Mouse (Mus musculus) kidney, adult 9 months (tissue): ENCODE measurements around the gene E330009J07Rik.
A peak's percentile ranks its signal among the peaks of the same experiment; 100 is the strongest.

Source experiments
- DNase-seq: peaks from one replicate; pipeline ENCODE4 v3.0.0; 2022

Gene E330009J07Rik

DNA sequence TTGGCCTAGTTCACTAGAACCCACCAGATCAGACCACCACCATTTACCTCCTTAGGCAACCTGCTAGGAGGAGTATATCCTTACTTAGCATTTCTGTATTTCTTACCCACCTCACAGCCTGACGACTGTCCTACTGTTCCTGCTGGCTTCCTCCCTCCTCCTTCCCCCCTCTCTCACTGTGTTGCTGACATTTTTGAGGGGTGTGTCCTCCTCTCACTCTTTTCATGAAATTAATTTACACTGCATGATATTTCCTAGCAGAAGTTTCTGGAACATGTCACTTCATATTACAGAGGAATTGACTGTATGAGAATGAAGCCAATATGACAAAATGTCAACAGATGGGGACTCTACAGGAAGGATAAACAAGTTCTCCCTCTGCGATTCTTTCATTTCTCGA, 7.2 kb downstream of the E330009J07Rik start:
- no peak for DNase-seq

DNA sequence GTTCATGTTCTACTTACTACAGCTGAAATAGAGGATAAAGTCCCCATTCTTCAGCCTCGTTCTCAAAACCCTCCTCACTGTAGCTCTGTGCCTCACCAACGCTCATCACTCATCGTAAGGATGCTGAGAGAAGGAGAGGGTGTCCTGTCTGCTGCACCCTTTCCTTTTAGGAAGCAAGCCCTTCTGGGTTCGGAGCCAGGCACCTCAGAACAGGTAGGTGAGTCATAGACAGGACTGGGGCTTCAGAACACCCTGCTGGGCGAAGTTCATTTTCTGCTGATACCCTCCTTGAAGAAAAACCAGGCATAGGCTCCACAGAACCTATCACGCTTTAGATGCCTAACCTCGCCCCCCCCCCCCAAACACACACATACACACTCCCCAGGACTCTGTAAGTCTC, 8.5 kb downstream of the E330009J07Rik start:
- DNase-seq = no peak

DNA sequence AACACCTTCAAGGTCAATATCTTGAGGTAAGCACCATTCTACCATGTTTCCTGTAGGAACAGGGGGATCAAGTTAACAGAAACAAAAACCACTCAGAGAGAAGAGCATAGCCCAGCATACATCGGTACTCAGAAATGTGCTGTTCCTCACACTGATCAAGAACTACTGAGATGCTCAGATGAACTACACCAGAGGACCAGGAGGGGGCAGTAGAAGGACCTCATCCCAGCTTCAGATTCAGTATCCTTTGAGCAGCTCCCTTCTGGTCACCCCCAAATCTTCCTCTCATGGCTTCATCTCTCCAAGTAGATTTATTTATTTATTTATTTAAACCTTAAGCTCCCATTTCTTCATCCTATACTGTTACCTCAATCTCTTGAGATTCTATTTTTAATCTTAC, 12.2 kb downstream of the E330009J07Rik start:
- DNase-seq = peak; percentile 65

DNA sequence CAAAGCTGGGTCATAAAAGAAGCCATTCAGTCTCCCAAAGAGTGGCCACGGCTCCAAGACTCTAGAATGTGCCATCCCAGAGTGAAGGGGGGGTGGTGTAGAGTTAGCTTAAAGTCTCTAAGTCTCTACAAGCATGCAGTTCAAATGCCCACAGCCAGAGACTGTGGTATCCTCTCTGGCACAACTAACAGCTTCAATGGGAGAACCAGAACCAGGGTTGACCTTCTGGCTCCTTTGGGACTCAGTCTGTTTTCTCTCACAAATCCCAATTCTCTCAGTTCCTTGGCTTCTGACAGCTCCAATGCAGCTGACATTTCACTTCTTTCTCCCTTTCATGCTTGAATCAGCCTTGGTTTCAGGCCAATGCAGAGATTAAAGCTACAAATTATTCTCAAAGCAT, 12.9 kb downstream of the E330009J07Rik start:
- no peak for DNase-seq

DNA sequence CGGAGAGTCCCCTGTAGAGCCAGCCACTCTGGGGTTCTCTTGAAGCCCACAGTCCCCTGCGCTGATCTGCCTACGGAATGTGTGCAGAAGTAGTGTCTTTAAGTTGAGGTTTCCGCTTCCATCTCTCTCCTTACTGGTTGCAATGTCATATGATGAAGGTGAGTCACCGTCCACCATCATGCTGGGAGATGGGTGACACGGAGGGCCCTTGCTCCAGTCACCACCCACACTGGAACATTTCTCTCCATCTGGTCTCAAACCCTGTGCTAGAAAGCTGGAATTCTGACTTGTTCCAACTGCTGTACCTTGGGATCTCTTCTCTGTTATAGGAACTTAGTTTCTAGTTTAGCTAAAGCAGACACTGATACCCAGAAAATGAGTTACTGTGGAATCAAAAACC, 14.8 kb downstream of the E330009J07Rik start:
- no peak for DNase-seq

DNA sequence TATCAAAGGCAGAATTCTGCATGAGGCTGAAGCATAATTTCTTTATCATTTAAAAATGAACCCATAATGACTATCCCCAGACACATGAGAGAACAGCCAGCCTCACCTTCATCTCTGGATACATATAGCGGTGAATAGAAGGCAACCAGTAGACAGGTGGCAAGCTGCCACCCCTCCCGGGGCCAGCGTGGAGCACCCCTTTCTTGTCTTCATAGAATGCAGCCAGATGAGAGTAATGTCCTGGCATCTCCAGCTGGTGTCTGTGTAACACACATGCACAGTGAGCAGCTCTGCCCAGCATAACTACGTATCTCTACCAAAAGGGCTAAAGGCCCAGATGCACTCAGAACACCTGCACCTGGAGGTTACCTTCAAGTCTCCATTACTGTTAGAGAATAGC, 17.5 kb downstream of the E330009J07Rik start:
- DNase-seq = no peak

DNA sequence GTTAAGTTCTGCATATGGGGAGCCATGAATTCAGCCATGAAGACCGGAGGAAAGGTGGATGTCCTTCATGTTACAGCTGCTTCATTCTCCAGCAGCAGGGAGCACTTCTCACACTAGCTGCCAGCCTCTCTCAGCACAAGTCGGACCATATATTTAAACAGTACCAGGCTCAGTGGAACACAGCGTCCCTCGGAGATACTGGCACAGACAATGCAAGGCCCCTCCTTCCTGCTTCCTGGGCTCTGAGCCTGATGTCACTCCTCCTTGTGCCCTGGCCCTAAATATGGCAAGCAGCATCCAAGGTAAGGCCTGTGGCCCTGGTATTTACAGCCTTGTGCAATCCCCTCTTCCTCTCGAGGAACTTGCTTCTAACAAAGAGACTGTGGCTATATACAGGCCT, 20.1 kb downstream of the E330009J07Rik start:
- DNase-seq = no peak

DNA sequence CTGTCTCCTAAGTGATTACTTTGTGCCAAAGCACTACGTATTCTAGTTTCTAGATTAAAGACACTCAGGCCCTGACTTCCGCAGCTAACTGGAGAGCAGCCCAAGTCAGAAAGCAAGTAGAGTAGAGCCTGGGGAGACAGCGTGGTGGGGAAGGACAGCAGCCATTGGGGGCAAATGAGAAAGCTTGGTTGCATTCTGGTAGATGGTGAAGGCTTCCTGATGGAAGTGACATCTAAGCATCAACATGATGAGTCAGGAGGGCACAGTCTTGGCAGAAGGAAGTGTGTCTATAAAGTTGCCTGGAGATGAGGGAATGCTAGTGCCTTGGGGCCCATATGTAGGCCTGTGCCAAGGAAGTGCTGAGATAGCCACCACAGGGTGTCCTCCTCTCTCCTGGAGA, 22.4 kb downstream of the E330009J07Rik start:
- no peak for DNase-seq

DNA sequence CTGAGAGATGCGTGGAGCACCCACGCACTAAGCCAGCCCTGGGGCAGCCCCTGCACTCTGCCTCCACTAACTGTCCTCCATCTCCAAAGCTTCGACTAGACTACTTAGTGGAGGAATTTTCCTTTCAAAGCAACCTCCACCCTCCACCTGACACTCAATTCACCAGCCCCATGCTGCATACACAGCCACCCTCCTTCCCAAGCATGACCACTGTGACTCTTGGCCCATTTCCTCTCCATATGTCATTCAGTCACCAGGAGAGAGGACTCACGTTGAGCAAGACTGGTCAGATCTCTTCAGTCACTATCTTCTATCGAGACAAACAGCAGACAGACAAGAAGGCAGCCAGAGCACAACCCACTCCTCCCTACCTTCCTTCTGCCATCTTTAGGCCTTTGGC, 22.9 kb downstream of the E330009J07Rik start:
- DNase-seq = no peak

DNA sequence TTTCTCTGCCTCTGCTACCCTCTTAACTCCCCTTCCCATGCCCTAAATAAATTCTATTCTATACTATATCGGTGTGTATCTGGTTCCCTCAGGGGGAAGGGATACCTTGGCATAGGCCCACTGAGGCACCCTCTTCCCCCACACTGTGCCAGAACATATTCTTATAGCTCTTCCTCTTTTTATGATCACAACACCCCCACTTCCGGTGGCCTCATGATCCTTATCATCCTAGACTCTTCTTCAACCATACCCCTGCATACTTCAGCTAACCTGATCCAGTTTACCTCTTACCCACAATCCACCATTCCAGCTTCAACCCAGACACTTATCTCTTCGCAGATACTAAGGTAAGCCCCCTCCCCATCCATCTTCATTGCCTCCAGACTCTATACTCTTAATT, 24.9 kb downstream of the E330009J07Rik start:
- no peak for DNase-seq

DNA sequence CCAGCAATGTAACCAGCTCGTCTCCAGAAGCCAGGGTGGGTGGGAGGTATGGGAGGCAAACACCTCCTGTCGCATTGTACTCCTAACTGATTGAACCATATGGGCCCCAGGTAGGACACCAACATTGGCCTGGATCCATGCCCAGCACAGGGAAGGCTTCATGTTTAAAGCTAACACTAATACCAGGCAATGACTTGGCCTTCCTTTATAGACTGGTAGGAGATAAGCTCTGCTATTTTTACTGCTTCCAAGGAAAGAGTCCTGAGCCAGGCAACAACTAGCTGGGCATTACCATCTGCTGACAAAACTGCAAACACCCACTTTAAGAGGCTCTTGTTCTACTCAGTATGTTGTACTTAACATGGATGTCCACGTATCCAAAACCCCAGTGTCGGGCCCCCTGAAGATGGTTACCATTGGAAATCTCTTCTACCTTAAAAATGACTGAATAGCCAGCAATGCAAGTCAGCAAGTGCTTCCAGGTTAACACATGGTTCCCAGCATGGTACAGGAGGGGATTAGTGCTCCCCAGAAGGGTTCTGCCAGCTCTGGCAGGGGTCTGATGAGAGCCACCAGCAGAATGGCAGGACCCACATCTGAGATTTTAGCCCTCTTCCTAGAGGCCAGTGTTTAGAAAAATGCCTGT, 32.2 kb downstream of the E330009J07Rik start:
- no peak for DNase-seq

DNA sequence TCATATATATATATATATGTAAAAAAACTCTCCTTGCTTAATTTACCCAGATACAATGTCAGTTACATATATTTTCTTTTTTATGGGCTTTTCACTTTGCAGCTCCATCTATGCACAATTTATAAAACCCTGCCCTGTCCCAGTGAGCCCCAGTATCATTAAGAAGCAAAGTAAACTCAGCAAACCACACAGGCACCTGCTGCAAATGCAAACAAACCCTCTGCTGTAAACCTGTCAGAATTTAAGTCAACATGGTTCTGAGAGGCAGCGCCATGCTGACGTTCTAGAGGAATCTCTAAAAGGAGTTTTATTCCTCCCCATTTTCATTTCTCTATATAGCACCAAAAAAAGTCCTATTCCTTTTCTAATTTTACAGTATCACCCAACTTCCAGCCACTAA, 33.9 kb downstream of the E330009J07Rik start:
- DNase-seq = no peak

DNA sequence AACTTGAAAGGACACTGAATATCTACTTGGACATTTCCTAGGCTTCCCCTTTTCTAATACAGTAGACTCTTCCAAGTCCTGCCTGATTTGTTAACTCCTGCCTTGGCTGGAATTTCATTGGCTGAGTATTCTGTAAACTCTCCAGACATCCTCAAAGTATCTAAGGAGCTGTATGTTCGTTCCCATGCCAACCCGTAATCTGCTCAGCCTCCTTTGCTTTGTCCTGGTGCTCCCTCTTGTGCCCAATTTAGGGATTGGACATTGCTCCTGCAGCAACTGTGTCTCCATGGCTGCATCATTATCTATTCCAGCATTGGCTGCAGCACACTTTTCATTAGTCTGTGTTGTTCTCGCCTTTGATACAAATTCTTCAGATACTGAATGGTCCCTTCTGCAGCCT, 42.7 kb downstream of the E330009J07Rik start:
- peak; percentile 45 for DNase-seq

DNA sequence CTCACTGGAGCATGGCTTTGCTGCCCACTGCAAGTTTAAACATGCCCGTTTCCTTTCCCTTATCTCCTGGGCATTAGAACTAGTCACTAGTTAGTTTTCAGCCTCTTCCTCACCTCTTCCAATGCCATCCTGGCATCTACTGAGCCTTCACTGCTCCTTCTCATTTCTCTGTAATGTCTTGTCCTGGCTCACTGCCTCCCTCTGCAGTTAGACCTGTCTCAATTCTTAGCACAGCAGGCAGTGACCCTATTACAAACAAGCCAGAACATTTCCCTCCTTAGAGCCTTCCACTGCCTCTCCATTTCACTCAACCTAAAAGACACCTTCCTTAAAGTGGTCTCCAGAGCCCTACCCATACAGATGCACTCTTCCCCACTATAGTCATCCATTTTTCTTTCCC, 45.0 kb downstream of the E330009J07Rik start:
- DNase-seq = no peak

DNA sequence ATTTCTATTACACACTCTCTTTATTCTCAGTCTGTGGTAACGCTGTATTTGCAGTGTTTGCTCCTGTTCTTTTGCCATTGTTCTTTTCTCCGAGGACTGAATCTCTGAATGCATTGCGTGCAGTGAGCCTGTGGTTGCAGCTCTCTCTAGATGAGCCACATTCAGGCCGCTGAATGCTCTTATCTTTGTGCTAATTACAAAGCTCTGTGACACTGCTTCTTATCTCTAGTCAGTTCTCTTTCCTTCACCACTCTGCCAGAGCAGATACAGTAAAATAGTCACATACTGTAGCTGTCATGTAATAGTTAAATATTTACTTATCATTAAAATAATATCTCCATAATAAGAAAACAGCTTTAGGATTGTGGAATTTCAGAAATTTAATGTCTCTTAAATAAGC, 47.3 kb downstream of the E330009J07Rik start:
- DNase-seq = no peak

DNA sequence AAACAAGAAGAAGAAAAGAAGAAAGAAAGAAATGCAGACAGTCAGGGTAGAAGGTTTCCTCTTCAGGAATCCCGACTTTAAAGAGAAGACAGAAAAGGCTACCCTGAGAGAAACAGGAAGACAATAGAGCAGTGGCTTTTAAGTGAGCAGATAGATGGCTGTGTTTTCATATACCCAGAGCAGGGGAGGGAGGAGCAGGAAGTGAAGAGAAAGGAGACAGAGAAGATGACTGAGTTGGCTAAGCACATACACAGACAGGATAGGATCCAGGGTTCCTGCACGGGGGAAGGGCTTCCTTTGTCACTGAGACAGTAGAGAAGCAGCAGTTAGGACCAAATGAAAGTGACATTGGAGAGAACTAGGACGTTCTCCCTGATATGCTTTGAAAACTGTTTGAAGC, 50.3 kb downstream of the E330009J07Rik start:
- no peak for DNase-seq

DNA sequence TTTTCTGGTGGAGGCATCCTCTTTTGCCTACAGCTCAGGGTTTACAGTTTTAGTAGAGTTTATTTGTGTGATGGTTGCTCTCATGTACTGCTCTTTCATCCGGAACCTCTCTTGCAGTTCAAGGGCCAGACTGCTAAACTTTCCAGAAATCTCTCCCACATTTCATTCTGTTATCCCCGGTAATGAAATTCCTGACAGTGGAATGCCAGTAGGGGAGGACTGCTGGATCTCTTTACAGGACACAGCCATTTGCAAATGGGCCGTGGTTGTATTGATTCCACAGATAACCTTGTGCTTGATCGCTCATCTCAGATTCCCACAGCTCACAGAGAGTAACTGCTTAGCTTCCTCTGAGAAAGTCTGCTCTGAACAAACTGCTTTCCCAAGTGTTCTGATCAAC, 54.0 kb downstream of the E330009J07Rik start:
- DNase-seq = peak; percentile 14

DNA sequence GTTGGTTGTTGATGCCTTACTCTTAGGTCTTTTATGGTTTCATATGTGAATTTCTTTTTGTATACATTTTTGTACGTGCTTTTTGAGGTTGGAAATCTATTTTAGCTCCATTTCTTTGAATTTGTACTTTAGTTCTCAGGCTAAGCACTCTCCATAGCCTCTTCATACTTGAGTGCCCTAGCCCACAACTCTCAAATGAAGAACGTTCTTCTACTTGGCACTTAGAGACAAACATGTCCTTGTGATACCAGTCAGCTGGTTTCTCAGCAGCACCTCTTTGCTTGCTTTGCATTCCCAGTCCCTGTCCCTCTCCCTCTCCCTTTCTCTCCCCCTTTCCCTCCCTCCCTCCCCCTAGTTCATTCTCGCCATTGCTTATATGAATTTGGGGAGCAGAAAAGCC, 55.8 kb downstream of the E330009J07Rik start:
- DNase-seq = no peak

DNA sequence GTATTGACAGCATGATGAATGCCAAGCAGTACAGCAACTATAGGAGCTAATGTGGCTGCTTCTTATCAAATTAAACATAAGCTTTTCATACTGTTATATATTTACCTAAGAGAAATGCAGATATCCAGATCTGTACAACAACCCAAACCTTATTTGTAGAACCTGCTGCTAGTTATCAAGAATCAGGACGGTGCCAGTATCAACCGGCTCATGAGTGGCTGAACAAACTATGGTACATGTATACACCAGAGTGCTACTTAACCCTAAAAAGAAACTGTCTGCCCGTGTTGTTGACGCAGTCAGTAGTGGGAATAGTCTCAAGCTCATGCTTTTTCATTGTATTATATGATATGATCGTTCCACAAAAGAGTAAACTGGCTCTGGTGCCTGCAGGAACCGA, 64.9 kb downstream of the E330009J07Rik start:
- no peak for DNase-seq

DNA sequence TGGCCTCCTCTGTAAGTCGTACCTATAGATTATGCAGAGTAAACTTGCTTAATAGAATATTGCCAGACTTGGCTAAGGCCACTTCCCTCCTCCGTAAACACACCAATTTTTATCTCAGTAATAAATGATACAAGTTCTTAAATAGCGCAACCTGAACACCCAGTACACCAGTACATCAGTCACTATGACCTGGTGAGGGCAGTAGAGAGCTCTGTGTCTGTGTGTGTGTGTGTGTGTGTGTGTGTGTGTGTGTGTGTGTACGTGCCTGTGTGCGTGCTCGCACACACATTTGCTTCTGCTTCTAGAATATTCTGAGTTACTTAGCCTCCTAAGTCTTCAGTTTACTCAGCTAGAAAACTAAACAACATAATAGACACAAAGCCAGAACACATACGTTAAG, 82.6 kb downstream of the E330009J07Rik start:
- no peak for DNase-seq
